Mouse (Mus musculus): ENCODE data around the gene Atad2b.

DNA sequence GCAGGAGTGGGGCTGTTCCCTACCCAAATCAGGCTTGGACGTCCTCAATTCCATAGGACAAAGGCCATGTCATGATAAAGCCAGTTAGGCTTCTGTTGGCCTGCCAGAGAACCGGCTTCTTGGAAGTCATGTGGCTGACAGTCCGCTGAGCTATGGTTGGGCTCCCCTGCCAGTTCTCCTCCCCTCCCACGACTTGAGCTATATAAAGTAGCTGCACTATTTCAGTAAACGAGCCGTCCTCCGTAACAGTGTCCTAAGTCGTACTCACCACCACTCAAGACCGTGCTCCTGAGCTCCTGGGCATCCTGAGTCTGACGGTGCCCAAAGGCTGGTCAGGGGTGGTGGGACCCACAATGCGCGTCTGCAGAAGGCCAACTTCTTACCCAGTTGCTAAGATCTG, 156.0 kb downstream of the Atad2b start:
- TF ChIP-seq GATA1 (IDR thresholded peaks at IDR 0.05; ENCODE audit: borderline replicate concordance, low read length): no peak
- TF ChIP-seq FLI1 (IDR thresholded peaks at IDR 0.05; ENCODE audit: low read length): no peak

All from megakaryocyte, embryonic 14.5 days (primary cell).